Mouse (Mus musculus): ENCODE data around the gene Trpv2. TPM values are rescaled to one million over a fixed set of nuclear protein-coding genes. Genes with fewer than 3 reads are reported as not detected.

The Trpv2 gene
- polyA plus RNA-seq, 1 experiment, result 22.0 TPM

DNA sequence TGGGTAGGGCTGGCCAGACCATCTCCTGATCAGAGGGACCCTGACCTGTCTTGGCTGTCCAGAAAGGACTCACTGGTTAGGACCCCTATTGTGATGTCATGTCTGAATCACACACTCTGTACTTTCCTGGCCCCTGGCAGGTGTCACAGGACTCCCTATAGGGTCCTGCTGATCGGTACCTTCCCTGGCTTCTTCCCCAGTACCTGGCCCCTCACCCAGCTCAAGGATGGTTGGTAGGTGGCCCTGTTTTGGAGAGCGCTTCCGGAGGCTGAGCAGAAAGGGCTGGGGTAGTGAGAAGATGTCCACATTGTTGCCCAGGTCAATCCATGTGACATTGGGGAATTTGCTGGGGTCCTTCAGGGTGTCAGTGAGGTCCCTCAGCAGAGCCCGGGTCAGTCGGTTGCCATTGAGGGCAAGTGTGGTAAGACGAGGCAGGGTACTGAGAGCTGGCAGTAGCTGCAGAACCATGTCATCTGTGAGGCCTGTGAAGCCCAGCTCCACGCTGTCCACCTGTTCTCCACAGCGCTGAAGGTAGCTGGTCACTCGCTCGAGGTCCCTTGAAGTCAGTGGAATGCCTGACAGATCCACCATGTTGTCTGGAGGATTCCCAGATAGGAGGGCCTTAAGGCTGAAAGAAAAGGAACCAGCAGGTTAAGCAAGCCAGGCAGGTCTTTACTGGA, 31.5 kb downstream of the Trpv2 start:
- H3K27me3 ChIP-seq (ENCODE audit: control insufficient read depth, insufficient read depth, low read length), result no peaks in the 10 kb centered on the region
- WGBS, result 34% methylated on average over 10 of the region's 10 CpGs
- H3K4me1 ChIP-seq (ENCODE audit: control insufficient read depth, insufficient read depth, low read length), result peaks cover 14% of the 10 kb centered on the region
- no peak overlapping the region for H3K27ac ChIP-seq (ENCODE audit: insufficient read depth, low read length)
- no peak for TF ChIP-seq POLR2A (IDR thresholded peaks at IDR 0.05; ENCODE audit: borderline replicate concordance, insufficient read depth, low read length)
- no peak for TF ChIP-seq CTCF (IDR thresholded peaks at IDR 0.05; ENCODE audit: borderline replicate concordance, insufficient read depth, low read depth, low read length)
- H3K4me3 ChIP-seq (replicated peaks; ENCODE audit: insufficient read depth, low read depth, low read length), result no peak overlapping the region
- no peak for DNase-seq

DNA sequence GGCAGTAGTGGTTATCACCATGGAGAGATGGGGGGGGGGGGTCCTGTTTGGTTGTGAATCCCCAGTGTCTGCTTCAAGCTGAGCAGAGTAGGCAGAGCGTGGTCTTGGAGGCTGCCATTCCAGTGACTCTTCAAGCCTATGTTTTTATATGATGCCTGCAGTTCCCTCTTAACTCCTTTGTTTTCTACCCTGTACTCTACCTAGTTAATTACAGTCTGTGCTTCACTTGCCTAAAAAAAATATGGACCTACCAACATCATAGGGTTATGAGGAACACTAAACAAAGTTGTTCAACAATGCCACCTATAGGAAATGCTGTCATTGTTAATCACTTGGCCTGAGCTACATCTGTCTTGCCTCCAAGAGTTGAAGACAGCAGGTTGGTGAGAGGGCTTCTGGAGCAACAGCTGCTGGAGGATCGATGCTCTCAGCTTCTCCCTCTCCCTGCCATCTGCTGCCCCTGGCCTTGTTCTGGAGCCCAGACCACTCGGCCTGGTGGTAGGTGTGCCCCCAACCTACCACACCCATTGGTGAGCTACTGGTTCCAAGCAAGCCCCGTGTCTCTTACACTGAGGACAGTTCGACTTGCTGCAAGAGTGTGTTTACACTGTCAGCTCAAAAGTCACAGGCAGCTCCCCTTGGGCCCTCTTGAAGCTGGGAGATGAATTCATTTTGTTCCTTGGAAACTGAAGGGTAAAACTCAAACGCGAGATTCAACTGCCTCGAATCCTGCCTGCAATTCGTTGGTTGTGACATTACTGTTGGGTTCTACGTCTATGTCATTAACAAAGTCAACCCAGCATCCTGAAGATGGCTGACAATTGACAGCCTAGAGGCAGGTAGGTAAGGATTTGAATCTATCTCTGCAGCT, 32.2 kb downstream of the Trpv2 start:
- peaks cover 14% of the 10 kb centered on the region for H3K4me1 ChIP-seq (ENCODE audit: control insufficient read depth, insufficient read depth, low read length)
- H3K27ac ChIP-seq (ENCODE audit: insufficient read depth, low read length), result no peak overlapping the region
- 37% methylated on average over 10 of the region's 10 CpGs for WGBS
- TF ChIP-seq POLR2A (IDR thresholded peaks at IDR 0.05; ENCODE audit: borderline replicate concordance, insufficient read depth, low read length) (no peak), CTCF (IDR thresholded peaks at IDR 0.05; ENCODE audit: borderline replicate concordance, insufficient read depth, low read depth, low read length) (no peak)
- DNase-seq, result no peak
- H3K4me3 ChIP-seq (replicated peaks; ENCODE audit: insufficient read depth, low read depth, low read length), result no peak overlapping the region
- H3K27me3 ChIP-seq (ENCODE audit: control insufficient read depth, insufficient read depth, low read length), result no peaks in the 10 kb centered on the region

DNA sequence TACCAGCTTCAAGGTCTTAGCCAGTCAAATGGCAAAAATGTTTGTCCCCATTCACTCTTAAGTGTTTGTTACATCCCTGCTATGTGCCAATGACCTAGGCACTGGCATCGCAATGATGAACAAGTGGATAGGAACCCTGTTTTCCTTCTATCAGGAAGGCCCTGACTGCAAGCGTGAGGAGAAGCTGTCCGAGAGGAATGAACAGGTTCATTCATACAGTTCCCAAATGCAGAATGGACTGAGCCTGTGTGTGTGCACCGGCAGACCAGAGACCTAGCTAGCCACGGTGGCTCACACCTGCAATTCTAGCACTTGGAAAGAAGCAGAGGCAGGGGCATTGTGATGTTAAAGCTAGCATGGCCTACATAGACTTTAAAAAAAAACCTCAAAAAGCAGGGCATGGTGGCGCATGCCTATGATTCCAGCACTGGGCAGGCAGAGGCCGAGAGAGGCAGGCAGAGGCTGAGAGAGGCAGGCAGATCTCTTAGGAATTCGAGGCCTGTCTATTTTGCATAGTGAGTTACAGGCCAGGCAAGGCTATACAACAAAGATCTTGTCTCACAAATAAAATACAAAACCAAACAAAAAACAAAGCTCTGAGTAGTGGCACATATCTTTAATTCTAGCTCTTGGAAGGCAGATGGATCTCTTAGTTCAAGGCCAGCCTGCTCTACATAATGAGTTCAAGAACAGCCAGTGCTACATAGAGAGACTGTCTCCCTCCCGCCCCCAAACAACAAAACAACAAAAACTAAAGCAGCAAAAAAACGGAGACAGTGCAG, 33.1 kb downstream of the Trpv2 start:
- no peak for DNase-seq
- Histone ChIP-seq H3K27ac (ENCODE audit: insufficient read depth, low read length) (no peak overlapping the region), H3K27me3 (ENCODE audit: control insufficient read depth, insufficient read depth, low read length) (no peaks in the 10 kb centered on the region), H3K4me3 (replicated peaks; ENCODE audit: insufficient read depth, low read depth, low read length) (no peak overlapping the region), H3K4me1 (ENCODE audit: control insufficient read depth, insufficient read depth, low read length) (peaks cover 14% of the 10 kb centered on the region)
- WGBS, result 56% methylated on average over 10 of the region's 10 CpGs
- TF ChIP-seq POLR2A (IDR thresholded peaks at IDR 0.05; ENCODE audit: borderline replicate concordance, insufficient read depth, low read length), result no peak
- 0 out of 2 replicates have a peak, but pooled peaks have one; percentile 1 for TF ChIP-seq CTCF (IDR thresholded peaks at IDR 0.05; ENCODE audit: borderline replicate concordance, insufficient read depth, low read depth, low read length)

DNA sequence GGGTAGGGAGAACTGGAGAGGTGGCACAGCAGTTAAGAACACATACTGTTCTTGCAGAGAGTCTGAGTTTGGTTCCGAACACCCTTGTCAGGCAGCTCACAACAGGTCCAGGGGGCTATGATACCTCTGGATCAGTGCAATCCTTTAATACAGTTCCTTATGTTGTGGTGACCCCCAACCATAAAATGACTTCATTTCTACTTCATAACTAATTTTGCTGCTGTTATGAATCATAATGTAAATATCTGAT, 33.6 kb downstream of the Trpv2 start:
- Histone ChIP-seq H3K4me1 (ENCODE audit: control insufficient read depth, insufficient read depth, low read length) (peaks cover 14% of the 10 kb centered on the region), H3K27me3 (ENCODE audit: control insufficient read depth, insufficient read depth, low read length) (no peaks in the 10 kb centered on the region), H3K4me3 (replicated peaks; ENCODE audit: insufficient read depth, low read depth, low read length) (no peak overlapping the region), H3K27ac (ENCODE audit: insufficient read depth, low read length) (no peak overlapping the region)
- TF ChIP-seq POLR2A (IDR thresholded peaks at IDR 0.05; ENCODE audit: borderline replicate concordance, insufficient read depth, low read length) (no peak), CTCF (IDR thresholded peaks at IDR 0.05; ENCODE audit: borderline replicate concordance, insufficient read depth, low read depth, low read length) (no peak)
- no peak for DNase-seq
- WGBS, result 81% methylated on average over 1 of the region's 1 CpGs

DNA sequence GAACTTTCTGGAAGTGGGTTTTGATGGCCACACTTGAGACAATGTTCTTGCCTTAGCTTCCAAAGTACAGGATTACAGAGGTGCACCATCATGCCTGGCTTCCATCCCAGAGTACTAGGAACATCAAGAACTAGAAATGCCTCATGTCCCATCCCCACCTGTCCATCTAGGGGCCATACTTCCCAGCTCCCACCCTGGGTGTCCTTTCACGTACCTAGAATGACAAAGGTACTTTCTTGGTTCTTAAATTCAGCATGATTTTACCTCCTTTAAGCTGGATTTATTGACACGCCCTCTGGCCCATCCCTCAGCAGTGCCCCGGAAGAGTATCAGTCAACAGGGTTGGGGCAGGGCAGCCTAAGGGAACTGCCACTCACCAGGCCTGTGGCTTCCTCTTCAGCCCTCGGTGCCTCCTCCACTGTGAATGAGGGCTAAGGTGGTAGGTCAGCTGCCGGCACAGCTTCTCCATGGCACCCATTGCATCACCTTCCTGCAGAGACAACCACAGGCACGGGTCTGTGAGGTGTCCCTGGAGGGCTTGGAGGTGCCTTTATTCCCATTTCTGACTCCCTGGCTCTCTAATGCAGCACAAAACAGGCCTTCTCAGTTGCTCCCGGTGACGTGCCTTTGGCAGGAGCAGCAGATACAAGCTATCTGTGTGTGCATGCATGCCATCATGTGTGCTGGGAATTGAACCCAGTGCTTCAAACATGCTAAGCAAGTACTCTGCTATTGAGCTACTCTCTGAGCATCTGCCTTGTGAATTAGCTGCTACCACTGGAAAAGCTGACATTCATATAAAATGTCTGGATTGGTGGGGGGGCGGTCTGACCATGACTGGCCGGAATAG, 34.8 kb downstream of the Trpv2 start:
- H3K27me3 ChIP-seq (ENCODE audit: control insufficient read depth, insufficient read depth, low read length), result no peaks in the 10 kb centered on the region
- no peak overlapping the region for H3K4me3 ChIP-seq (replicated peaks; ENCODE audit: insufficient read depth, low read depth, low read length)
- no peak for DNase-seq
- H3K27ac ChIP-seq (ENCODE audit: insufficient read depth, low read length), result no peak overlapping the region
- H3K4me1 ChIP-seq (ENCODE audit: control insufficient read depth, insufficient read depth, low read length), result peaks cover 16% of the 10 kb centered on the region
- TF ChIP-seq POLR2A (IDR thresholded peaks at IDR 0.05; ENCODE audit: borderline replicate concordance, insufficient read depth, low read length), result no peak
- no peak for TF ChIP-seq CTCF (IDR thresholded peaks at IDR 0.05; ENCODE audit: borderline replicate concordance, insufficient read depth, low read depth, low read length)
- 78% methylated on average over 10 of the region's 10 CpGs for WGBS

DNA sequence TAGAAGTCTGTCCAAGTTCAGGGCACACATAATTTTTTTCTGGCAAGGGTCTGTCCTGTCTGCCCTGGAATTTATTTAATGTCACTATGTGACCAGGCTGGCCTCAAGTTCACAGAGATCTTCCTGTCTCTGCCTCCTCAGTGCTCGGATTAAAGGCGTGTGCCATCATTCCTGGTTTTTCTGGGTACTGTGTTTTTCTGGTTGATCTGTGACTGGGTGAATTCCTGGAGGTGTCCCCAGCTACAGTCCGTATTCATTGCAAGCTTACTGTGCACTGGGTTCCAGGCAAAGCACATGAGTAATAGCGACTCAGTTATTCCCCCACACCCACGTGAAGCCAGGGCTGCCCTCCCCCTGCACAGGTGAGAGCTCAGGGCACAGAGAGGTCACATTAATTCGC, 36.0 kb downstream of the Trpv2 start:
- 86% methylated on average over 6 of the region's 6 CpGs for WGBS
- peaks cover 20% of the 10 kb centered on the region for H3K4me1 ChIP-seq (ENCODE audit: control insufficient read depth, insufficient read depth, low read length)
- DNase-seq, result no peak
- no peaks in the 10 kb centered on the region for H3K27me3 ChIP-seq (ENCODE audit: control insufficient read depth, insufficient read depth, low read length)
- H3K27ac ChIP-seq (ENCODE audit: insufficient read depth, low read length), result no peak overlapping the region
- TF ChIP-seq CTCF (IDR thresholded peaks at IDR 0.05; ENCODE audit: borderline replicate concordance, insufficient read depth, low read depth, low read length) (no peak), POLR2A (IDR thresholded peaks at IDR 0.05; ENCODE audit: borderline replicate concordance, insufficient read depth, low read length) (no peak)
- no peak overlapping the region for H3K4me3 ChIP-seq (replicated peaks; ENCODE audit: insufficient read depth, low read depth, low read length)

DNA sequence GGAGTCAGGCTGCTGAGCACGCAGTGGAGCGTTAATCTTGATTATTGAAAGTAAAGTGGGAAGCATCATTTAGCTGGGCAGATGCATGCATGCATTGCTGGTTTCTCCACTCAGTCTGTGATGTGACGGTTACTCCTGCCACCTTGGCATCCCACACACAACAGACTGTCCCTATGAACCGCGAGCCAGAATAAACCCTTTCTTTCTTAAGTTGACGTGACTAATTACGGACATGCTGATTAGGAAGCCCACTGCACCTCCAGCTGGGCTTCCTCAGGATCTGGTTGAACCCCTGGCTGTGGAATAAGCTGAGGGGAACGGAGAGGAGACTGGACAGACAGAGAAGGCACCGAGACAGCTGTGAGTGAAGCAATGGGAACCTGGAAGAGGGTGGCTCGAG, 38.3 kb downstream of the Trpv2 start:
- no peak overlapping the region for H3K27ac ChIP-seq (ENCODE audit: insufficient read depth, low read length)
- H3K4me3 ChIP-seq (replicated peaks; ENCODE audit: insufficient read depth, low read depth, low read length), result no peak overlapping the region
- TF ChIP-seq POLR2A (IDR thresholded peaks at IDR 0.05; ENCODE audit: borderline replicate concordance, insufficient read depth, low read length) (no peak), CTCF (IDR thresholded peaks at IDR 0.05; ENCODE audit: borderline replicate concordance, insufficient read depth, low read depth, low read length) (no peak)
- 39% methylated on average over 10 of the region's 10 CpGs for WGBS
- H3K4me1 ChIP-seq (ENCODE audit: control insufficient read depth, insufficient read depth, low read length), result peaks cover 11% of the 10 kb centered on the region
- H3K27me3 ChIP-seq (ENCODE audit: control insufficient read depth, insufficient read depth, low read length), result no peaks in the 10 kb centered on the region
- no peak for DNase-seq

All from cerebellum, adult 2 months (tissue).